Mouse (Mus musculus) cerebellum, adult 9-11 months (tissue): ENCODE measurements around the gene Lbr.
"Not testable (repeated sequence)": the region's sequence is repeated elsewhere in the genome, so short reads cannot be mapped to it uniquely, and the experiment has no call there.

Experiments used
- DNase-seq: peaks from one replicate; pipeline ENCODE4 v3.0.0; 2022

Lbr gene

DNA sequence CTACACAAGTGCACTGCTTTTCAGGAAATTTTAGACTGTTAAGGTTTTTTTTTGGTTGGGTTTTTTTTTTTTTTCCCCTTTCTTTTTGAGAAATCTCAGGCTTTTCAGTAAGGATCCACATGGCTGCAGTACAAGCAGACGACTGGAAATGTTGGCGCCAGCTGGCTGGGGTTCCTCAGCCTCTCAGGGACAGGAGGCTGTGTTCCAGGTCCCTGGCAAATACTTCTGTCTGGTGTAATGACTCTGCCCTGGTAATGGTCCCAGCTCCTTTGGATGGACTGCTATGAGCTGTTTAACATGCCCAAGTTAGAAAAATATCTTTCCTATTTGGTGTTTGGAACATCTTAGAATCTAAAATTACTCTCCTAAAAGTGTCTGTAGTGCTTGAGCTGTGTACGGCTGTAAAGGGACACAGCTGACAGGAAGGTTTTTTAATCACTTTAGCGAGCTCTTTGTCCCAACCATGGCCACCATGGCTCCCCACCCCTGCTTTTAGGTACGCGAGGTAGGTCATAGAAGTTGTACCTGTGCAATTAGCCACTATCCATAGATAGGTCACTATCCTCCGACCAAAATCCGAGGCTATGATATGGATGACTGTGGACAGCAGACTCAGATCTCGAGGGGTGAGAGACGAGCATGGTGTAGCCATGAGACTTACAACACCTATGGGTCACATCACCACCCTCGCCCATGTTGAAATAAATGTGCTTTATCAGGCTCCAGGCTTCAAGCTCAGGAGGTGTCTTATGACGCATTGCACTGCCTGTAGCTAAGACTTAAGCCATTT lies 8.9 kb upstream of the Lbr start:
- DNase-seq = no peak

DNA sequence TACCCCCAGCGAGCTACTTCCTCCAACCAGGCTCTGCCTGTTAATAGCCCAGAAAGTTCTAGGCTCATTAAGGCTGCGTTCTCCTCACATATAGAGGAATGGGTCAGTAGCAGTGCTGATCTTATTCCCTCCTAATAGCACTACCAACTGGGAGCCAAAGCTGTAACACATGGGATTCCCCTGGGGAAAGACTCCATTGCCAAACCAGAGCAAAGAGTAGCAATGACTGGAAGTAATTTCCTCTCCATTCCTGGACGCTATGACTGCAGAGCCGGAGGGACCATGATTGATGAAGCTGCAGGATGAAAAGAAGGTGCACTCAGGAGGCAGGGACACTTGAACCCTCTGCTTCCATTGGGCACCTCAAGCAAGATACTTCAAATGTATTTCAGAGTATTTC lies 7.6 kb upstream of the Lbr start:
- DNase-seq = no peak

DNA sequence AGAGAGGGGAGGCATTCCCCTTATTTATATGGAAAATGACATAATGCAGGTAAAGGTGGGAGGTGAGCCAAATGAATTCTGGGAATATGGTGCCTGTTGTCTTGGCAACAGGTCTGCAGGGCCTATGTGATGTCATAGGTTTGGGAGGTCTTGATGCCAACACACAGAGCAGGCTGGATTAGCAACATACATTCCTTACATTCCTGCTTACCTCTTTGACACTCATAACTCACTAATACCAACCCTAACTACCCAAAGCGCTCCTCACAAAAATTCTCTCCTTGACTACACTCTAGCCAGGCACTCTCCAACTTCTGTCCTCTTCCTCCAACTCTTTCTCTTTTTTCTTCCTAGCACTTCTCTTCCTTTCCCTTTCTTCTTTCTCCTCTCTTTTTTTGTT lies 5.4 kb upstream of the Lbr start:
- DNase-seq = no peak

DNA sequence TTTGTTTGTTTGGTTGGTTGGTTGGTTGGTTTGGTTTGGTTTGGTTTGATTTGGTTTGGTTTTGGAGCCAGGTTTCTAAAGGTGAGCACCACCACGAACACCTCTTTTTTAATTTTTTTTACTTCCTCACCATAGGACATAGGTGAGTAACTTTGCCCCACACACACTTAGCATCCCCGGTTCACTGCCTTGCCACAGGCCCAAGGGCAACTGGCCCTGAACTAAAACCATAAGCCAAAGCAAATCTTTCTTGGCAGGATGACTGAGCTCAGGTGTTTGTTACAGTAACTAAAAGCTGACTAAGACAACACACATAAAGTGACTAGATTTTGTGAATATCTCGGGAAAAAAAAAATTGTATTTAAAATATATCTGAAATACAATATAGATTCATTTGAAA lies 4.5 kb upstream of the Lbr start:
- DNase-seq = no peak

DNA sequence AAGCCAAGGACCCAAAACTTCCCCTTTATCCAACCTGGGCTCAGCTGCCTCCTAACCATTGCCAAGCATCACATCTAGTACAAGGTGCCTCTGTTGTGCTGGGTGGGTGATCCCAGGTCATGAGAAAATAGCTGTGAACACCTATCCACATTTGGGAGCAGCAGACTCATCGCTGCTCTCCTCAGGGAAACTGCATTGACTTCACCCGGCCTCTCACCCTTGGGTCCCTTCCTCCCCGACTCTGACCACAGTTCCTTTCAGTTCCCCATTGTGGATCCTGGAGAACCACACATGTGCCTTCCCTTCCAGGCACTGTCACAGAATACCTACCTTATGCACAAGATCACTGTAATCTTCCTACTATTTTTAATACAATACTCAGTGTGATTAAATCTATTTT lies 2.9 kb upstream of the Lbr start:
- DNase-seq = no peak

DNA sequence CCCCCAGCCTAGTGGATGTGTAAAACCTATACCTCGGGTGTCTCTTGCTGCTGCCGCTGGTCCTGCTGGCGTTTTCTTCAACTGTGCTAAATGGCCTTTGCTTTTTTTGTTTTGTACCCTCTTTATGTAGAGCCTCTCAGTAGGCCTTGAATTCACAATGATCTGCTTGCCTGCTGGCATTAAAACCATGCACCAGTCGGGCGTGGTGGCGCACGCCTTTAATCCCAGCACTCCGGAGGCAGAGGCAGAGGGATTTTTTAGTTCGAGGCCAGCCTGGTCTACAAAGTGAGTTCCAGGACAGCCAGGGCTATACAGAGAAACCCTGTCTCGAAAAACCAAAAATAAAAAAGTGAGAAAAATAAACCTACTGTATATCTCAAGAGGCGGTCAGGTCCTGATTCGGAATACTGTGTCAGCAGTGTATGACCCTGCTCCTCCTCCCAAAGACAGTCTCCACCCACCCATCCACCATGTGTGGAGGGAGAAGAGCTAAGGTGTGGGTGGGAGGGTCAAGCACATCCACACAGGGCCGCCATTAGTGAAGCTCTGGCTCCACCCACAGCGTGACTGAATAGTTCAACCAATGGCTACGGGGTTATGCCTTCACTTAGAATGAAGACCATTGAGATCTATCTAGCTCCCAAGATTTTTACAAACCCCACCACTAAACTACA lies 2.2 kb upstream of the Lbr start:
- DNase-seq = no peak

DNA sequence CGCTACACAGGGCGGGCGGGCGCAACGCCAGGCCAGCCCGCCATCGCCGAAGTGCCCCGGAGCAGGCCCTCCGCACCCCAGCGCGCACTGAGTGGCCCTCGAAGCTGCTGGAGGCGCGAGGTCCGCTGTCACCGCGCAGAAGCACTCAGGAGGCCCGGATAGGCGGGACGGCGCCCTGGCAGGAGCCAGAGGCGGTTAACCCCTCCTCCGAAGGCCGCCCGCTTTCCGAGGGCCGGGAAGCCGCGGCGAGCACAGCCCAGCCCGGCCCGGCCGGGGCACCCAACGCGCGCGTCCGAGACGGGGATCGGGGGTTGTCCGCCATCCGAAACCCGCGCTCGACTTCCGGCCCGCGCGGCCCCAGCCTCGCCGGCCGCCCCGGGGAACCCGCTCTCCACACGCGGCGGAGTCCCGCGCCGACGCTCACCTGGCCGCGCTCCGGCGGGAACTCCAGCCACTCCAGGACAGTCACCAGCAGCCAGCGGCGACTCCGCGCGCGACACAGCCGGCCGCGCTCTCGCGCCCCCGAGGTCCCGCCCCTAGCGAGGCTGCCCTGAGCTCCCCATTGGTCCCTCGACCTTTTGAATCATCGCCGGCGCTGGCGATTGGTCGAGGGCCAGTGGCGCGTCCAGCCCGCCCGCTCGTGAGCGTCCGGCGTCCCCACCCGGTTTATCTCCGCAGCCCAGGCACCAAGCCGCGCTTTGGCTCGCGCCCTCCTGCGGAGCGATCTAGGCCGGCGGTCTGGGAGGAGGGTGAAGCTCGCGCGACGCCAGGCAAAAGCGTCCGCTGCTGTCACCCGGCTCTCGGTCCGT lies 778 bp downstream of the Lbr start:
- DNase-seq = peak; percentile 97

DNA sequence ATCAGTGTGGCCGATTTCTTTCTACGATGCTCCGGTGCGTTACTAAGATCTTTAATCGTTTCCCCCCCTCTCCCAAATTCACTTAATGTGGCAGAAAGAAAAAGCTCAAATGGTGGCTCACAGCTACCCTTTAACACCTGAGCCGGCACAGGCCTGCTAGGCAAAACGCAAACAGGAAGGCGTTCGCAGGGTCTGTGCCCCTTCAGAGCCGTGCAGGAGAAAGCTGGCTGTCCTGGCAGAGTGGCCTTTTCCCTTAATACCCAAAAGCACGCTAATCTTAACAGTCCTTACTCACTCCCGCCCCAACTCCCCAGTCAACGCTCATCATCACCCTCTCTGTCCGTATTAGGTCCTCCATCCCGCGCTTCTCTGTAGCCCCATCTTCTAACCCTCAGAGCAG lies 1.4 kb downstream of the Lbr start:
- DNase-seq = no peak

DNA sequence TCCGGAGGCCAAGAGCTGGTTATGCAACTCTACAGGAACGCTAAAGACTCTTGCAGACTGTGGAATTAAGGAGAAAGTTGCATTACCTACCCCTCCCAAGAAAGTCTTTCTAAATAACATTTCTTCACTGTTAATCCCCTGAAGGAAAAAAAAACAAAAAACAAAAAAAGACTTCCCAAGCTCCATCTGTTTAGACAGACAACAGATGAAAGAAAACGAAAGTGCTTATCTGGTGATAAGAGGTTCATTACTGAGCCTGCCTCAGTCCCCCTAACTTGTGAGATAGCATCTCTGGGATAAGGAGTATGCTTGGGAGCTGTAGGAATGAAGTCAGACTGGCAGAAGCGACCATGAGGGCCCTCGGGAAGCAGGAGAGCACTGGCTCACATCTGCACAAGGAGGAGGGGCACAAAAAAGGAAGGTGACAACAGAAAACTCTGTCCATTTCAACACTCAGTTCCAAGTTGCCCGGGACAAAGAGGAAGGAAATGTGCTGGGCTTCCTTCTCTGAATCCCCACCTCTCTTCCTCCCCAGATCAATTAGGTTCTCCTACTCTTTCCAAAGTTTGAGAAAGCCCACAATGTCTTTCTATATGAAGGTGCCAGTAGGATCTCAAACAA lies 3.0 kb downstream of the Lbr start:
- no peak for DNase-seq

DNA sequence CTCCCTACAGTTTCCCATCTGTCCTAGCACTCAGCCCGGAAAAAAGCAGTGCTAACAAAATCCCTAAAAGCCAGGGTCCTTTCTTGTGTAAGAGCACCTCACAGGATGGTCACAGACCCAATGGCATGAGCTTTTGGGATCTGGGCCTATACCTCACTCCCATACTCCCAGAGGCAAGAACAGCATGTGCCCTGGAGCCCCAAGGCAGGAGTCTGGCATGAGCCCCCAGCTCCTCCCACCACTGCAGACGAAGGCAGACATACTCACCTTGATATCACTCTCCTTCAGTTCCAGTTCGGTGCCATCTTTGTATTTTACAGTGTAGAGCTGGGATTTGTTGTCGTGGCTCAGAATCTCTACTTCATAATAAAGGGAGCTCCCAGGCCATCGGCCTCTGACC lies 4.7 kb downstream of the Lbr start:
- DNase-seq = no peak

DNA sequence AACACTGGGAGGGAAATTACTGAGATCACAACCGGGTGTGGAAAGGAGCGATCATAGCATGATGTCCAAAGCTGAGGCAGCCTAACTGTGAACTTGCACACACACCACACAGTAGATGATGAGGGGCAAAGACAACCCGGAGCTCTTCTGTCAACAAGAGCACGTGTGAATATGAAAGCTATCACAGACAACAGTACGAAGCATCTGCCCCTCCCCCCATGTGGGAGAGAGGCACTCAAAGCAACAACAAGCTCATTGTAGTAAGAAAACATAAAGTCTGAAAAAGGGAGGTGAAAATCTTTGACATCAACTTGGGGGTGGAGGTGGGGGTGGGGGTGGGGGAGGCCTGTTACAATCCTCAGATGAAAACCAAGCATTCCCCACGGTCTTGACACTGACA lies 9.7 kb downstream of the Lbr start:
- DNase-seq = peak; percentile 43

DNA sequence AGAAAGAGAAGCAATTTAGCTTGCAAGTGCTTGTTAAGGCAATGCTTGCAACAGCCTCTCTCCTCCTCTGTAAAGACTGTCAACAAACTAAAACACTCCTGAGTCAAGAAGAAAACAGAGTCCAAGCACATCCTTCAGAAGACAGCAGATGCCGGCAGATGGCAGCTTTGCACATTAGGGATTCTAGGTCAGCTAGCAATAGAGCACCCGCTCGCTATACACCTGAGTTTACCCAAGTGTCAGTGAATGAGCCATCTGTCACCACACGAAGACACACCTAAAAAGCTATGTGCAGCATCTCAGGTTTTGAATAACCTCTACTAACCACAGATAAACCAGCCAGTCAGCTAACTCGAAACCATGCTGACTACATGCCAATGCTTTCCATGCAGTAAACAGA lies 10.1 kb downstream of the Lbr start:
- peak; percentile 75 for DNase-seq

DNA sequence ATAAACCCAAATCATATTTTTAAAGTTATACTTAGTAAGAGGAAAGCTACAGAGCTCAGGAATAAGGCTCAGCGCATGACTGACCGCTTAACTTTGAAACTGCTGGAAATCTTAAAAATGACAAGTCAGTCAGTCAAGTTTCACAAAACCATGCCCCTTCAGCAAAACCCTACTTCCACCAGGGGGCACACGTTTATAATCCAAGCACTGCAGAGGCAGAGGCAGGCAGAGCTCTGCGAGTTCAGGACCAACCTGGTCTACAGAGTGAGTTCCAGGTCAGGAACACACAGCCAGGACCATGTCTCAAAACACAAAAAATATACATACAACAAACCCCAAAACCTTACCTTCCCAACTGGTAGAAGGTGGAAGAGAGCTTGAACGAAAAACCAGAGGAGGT lies 14.5 kb downstream of the Lbr start:
- no peak for DNase-seq

DNA sequence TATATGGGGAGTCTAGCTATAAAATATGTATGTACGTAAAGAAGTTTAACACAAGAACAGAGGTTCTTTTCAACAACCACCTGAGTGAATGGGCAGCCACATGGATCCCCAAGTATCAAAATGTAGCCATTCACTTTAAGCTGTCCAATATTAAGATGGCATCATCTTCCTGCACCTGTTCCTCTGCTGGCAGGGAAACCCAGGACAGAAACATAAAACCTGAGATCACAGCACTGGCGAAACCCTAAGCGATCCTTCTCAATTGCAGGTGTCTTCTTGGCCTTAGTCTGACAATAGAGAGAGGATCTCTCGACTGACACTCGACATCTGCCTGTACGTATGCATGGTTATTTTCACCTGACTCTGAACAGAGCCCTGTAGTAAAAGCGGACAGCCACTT lies 16.1 kb downstream of the Lbr start:
- DNase-seq = no peak

DNA sequence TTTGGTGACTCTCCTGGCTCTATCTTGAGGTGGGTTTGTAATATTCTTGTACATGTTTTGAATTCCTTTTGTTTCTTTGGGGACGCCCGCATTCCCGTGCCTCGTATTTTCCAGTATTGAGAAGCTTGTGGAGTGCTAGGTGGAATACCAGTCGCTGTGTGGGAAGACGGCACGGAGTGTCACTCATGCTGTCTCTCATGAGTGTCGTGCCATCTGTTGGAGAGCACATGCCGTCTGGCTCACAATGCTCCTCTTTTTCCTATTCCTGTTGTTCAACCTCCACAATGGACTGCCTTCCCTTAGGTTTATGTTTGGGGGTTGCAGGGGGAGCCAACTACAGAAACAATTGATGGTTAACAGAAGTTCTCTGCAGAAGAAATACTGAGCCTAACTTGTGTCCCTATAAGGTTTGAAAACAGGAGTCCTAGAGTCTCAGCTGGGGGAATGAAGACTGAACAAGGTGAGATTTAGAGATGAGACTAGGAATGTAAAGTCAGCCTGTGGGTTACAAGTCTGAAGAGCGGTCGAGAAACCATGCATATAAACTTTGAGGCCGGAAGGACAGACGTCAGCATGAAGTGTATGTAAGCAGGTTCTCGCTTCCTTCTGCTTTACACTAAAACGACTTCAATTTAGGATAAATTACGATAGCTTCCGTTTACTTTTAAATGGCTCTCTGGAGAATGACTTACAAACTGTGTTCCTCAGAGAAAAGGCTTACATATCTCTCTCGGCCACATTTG lies 31.2 kb downstream of the Lbr start:
- no peak for DNase-seq

DNA sequence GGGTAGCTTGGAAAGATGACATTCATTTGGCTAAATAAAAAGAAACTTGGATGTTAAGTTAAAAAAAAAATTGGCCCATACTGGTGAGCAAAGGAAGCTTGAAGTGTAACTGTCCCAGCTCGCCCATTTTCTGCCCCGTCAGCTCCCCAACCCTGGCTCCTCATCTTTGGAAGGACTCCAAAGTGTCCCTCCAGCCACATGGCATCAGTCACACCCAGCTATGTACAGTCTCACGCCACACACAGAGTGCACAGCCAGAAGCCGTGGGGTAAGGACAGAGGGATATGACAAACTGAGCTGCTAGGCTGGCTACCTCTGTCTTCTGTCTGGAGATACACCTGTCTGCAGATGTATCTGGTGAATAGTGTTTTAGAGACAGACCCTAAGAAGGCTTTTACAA lies 42.2 kb downstream of the Lbr start:
- DNase-seq = no peak

DNA sequence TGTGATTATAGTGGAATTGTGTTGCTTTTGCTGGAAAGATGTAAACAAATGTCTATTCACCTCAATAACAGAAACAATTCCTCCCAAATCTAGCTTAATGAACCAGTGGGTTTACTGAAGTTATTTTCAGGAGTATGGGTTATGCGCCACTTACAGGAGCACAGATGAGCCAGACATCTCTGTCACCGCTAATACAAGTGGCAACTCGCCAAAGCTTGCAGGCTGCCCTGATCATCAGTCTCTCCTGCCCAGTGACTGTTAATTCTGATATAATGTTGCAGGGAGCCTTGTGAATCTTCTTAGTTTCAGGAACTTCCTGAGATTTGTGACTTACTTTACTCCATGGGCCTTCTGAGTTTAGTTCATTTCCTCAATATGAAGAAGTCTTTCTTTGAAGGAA lies 42.9 kb downstream of the Lbr start:
- DNase-seq = no peak

DNA sequence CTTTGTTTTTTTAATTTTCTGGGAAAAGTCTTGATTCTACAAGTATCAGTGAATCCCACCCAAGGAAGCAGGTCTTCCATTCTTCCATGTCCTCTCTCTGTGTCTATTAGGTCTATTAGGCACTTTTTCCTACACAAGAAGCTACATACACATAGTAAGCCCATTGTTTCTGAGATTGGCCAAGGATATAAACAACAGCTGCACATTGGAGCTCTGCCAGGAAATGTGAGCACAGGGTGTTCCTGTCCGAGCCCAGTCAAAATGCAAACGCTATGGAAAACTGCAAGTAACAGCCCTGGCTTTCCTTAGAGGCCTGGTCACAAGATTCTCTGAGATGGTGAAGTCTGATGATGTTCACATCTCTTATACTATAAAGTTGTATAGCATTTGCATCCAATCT lies 49.3 kb downstream of the Lbr start:
- DNase-seq = no peak

DNA sequence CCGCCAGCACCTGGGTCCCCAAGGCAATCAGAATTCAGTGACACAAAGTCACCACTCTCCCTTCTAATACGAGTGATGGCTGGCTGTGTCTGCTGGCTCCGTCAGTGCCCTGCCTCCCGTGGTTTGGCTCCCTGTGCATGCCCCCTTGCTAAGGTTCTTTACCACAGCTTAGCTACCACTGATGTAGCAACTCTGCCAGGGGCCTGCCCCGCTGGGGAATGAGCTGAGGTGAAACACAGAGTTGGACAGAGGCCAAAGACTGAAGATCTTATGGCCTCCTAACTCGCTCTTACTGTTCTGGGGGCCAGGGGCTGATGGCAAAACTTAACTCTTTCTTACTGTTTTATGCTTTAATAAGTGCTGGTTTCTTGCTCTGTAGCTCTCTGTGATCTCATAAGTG lies 52.9 kb downstream of the Lbr start:
- DNase-seq = no peak

DNA sequence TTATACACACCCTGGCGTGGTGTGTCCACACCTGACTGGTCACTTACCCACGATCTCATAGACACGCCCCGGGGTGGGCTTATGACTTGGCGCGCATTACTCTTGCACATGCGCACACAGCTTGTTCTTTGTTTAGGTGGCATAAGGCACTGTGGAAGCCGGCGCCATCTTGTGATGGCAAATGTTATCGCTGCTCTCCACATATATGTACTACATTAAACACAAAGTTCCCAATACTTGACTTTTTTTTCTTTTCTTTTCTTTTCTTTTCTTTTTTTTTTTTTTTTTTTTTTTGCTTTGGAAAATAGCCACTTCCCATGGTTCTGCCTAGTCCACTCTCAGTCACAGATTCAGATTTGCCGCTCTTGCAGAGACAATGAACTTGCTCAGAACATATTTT lies 60.2 kb downstream of the Lbr start:
- not testable (repeated sequence) for DNase-seq

DNA sequence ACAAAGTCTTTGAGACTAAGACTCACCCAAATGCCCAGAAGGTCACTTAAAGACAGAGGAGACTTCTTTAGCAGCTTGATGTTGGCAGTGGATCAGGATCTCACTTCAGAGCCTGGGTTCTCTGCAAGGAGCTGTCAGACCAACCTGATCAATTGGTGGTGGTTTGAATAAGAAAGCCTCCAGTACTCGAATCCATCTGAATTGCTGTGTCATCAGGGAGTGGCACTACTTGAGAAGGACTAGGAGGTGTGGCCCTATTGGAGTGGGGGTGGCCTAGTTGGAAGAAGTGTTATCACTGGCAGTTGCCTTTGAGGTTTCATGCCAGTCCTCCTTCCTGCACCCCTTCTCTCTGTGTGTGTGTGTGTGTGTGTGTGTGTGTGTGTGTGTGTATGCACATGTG lies 66.3 kb downstream of the Lbr start:
- DNase-seq = no peak

DNA sequence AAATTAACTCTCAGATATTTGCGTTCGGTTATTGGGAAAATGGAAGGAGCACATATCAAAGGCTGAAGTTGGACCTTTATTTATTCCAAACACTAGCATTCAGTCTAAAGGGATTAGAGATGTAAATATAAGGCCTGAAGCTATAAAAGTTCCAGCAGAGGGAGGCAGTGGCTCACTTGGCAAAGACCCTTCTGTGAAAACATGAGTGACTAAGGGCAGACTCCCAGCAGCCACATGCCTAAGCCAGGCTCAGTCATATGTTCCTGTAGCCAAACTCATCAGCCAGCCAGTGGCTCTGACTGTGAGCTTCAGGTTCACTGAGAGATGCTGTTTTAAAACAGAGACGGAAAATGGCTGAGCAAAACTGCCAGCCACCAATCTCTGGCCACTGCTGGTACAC lies 71.0 kb downstream of the Lbr start:
- no peak for DNase-seq

DNA sequence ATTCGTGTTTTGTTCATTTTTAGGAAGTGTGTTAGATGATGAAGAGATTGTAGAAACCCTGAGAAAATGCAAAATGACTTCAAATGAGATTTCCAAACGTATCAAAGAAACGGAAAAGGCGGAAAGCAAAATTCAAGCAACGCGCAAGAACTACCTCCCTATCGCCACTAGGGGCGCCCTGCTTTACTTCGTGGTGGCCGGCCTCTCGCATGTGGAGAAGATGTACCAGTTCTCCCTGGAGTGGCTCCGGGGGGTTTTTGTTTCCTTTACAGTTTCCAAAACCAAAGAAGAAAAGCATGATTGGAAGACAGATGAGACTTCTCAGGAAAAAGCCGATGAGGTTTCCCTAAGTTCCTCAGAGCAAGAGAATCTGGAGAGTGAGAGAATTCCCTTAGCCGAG lies 73.5 kb downstream of the Lbr start:
- DNase-seq = no peak
